Mouse (Mus musculus): ENCODE results near the gene Asphd1. TPM values are rescaled to one million over a fixed set of nuclear protein-coding genes. Genes with fewer than 3 reads are reported as not detected.

Asphd1 gene
- polyA plus RNA-seq (2014; fragmentation: Nextera tagmentation; extraction: Ambion mirVana) = 0.82 and 0.87 TPM in 2 replicates

DNA sequence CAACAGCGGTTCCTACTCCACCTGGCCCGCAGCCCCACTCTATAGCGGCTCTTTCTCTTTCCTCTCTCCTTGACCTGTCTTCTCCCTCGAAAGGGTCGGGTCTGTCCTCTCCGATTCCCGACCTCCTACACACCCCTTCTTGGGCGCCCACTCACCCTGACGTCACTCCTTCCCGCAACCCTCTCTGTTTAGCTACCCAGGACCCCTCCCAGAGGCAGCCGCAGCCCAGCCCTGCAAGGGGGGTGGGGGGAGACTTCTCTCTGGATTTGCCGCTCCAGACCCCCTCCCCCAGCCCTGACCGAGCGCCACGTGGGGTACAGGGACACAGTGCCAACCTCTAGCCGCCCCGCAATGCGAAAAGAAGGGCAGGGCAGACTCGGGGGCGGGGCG lies at the start of gene Asphd1:
Gene Asphd1, minus strand, starts transcription at position 180 of the 390 bp plus-strand sequence.
- ATAC-seq (ENCODE audit: insufficient read depth, low FRiP score, low TSS enrichment) (peak; percentile 60), DNase-seq (ENCODE audit: low spot score) (no peak)
- WGBS = 2% methylated on average over 21 of the region's 21 CpGs
- H3K9ac ChIP-seq (ENCODE audit: low read length) = peak within 1 kb of the TSS; percentile 56
- H3K4me2 ChIP-seq (ENCODE audit: low read depth) = peak within 1 kb of the TSS; percentile 85
- H3K27me3 ChIP-seq (ENCODE audit: control insufficient read depth, insufficient read depth, low read length) = peaks cover 15% of the 10 kb centered on the region; the same call in 1 of the 2 replicates
- H3K4me1 ChIP-seq (ENCODE audit: control insufficient read depth, insufficient read depth, low read length) = peaks cover 11% of the 10 kb centered on the region
- H3K4me3 ChIP-seq (ENCODE audit: low read depth, low read length) = peak within 1 kb of the TSS; percentile 45
- H3K27ac ChIP-seq (ENCODE audit: low read depth, low read length) = peak within 1 kb of the TSS; percentile 63
- H3K36me3 ChIP-seq (ENCODE audit: control insufficient read depth, insufficient read depth, low read length) = no peaks in the 10 kb centered on the region
- no peaks in the 10 kb centered on the region for H3K9me3 ChIP-seq (ENCODE audit: control insufficient read depth, low read length)

DNA sequence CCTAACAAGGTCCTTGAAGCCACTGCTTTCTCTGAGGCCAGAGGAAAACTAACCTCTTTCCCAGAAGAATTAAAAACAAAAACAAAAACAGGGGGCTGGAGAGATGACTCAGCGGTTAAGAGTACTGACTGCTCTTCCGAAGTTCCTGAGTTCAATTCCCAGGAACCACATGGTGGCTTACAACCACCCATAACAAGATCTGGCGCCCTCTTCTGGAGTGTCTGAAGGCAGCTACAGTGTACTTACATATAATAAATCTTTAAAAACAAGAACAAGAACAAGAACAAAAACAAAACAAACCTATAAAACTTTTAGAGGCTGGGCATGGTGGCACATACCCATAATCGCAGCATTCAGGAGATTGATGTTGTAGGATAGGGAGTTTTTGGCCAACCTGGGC lies 47.1 kb upstream of the Asphd1 start:
- 86% methylated on average over 4 of the region's 4 CpGs for WGBS
- DNase-seq (ENCODE audit: low spot score) = no peak
- H3K4me2 ChIP-seq (ENCODE audit: low read depth) = no peak overlapping the region

DNA sequence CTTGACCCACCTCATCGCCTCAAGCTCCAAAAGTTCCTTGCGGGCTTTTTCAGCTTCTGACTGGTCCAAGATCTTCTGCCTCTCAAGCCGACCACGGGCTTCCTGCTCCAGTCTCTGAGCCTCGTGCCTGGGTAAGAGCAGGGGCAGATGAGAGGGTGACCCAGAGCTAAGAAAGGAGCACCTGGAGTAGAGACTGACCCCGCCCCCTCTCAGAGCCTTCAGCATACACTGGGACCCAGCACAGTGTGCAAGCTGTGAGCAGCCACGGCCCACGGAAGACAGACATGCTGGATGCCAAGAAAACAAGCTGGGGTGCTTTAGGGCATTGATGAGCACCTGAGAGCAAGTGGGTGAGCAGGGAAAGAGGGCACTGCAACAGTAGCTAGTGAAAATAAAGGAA lies 39.4 kb upstream of the Asphd1 start:
- DNase-seq (ENCODE audit: low spot score) = no peak
- 69% methylated on average over 8 of the region's 8 CpGs for WGBS
- no peaks in the 10 kb centered on the region for H3K4me1 ChIP-seq (ENCODE audit: control insufficient read depth, insufficient read depth, low read length)
- no peak overlapping the region for H3K27ac ChIP-seq (ENCODE audit: low read depth, low read length)
- H3K4me2 ChIP-seq (ENCODE audit: low read depth) = no peak overlapping the region
- H3K9me3 ChIP-seq (ENCODE audit: control insufficient read depth, low read length) = no peaks in the 10 kb centered on the region
- H3K4me3 ChIP-seq (ENCODE audit: low read depth, low read length) = no peak overlapping the region
- no peak for ATAC-seq (ENCODE audit: insufficient read depth, low FRiP score, low TSS enrichment)
- H3K36me3 ChIP-seq (ENCODE audit: control insufficient read depth, insufficient read depth, low read length) = no peaks in the 10 kb centered on the region
- H3K9ac ChIP-seq (ENCODE audit: low read length) = no peak overlapping the region
- no peaks in the 10 kb centered on the region for H3K27me3 ChIP-seq (ENCODE audit: control insufficient read depth, insufficient read depth, low read length)

More for the DNA sequence above, 47.1 kb upstream of the Asphd1 start:
- Histone ChIP-seq H3K27me3 (ENCODE audit: control insufficient read depth, insufficient read depth, low read length) (no peaks in the 10 kb centered on the region), H3K9ac (ENCODE audit: low read length) (no peak overlapping the region), H3K4me3 (ENCODE audit: low read depth, low read length) (no peak overlapping the region), H3K4me1 (ENCODE audit: control insufficient read depth, insufficient read depth, low read length) (no peaks in the 10 kb centered on the region), H3K27ac (ENCODE audit: low read depth, low read length) (no peak overlapping the region), H3K9me3 (ENCODE audit: control insufficient read depth, low read length) (no peaks in the 10 kb centered on the region), H3K36me3 (ENCODE audit: control insufficient read depth, insufficient read depth, low read length) (no peaks in the 10 kb centered on the region)
- ATAC-seq (ENCODE audit: insufficient read depth, low FRiP score, low TSS enrichment) = no peak

- no peak overlapping the region for H3K4me2 ChIP-seq (ENCODE audit: low read depth)
- H3K9me3 ChIP-seq (ENCODE audit: control insufficient read depth, low read length) = no peaks in the 10 kb centered on the region
- H3K9ac ChIP-seq (ENCODE audit: low read length) = no peak overlapping the region
- no peak overlapping the region for H3K4me3 ChIP-seq (ENCODE audit: low read depth, low read length)
- DNase-seq (ENCODE audit: low spot score) = no peak
- H3K36me3 ChIP-seq (ENCODE audit: control insufficient read depth, insufficient read depth, low read length) = no peaks in the 10 kb centered on the region
- no peak overlapping the region for H3K27ac ChIP-seq (ENCODE audit: low read depth, low read length)
- no peak for ATAC-seq (ENCODE audit: insufficient read depth, low FRiP score, low TSS enrichment)
- 44% methylated on average over 9 of the region's 9 CpGs for WGBS
- H3K27me3 ChIP-seq (ENCODE audit: control insufficient read depth, insufficient read depth, low read length) = no peaks in the 10 kb centered on the region
- no peaks in the 10 kb centered on the region for H3K4me1 ChIP-seq (ENCODE audit: control insufficient read depth, insufficient read depth, low read length)
Measured at GRCm38 (mm10) chr7:126986319-126986718, 36.9 kb upstream of the Asphd1 start.

GRCm38 (mm10) chr7:126984667-126985444 lies 35.5 kb upstream of the Asphd1 start:
- Histone ChIP-seq H3K36me3 (ENCODE audit: control insufficient read depth, insufficient read depth, low read length) (0 out of 2 replicates have a peak, but pooled peaks cover under 1% of the 10 kb centered on the region), H3K4me2 (ENCODE audit: low read depth) (no peak overlapping the region), H3K4me3 (ENCODE audit: low read depth, low read length) (no peak overlapping the region), H3K9ac (ENCODE audit: low read length) (no peak overlapping the region), H3K27ac (ENCODE audit: low read depth, low read length) (no peak overlapping the region), H3K27me3 (ENCODE audit: control insufficient read depth, insufficient read depth, low read length) (no peaks in the 10 kb centered on the region), H3K9me3 (ENCODE audit: control insufficient read depth, low read length) (no peaks in the 10 kb centered on the region), H3K4me1 (ENCODE audit: control insufficient read depth, insufficient read depth, low read length) (no peaks in the 10 kb centered on the region)
- ATAC-seq (ENCODE audit: insufficient read depth, low FRiP score, low TSS enrichment) (no peak), DNase-seq (ENCODE audit: low spot score) (no peak)
- WGBS = 45% methylated on average over 10 of the region's 10 CpGs

- Histone ChIP-seq H3K4me2 (ENCODE audit: low read depth) (no peak overlapping the region), H3K9me3 (ENCODE audit: control insufficient read depth, low read length) (no peaks in the 10 kb centered on the region), H3K27ac (ENCODE audit: low read depth, low read length) (no peak overlapping the region), H3K36me3 (ENCODE audit: control insufficient read depth, insufficient read depth, low read length) (0 out of 2 replicates have a peak, but pooled peaks cover 6% of the 10 kb centered on the region), H3K27me3 (ENCODE audit: control insufficient read depth, insufficient read depth, low read length) (no peaks in the 10 kb centered on the region), H3K9ac (ENCODE audit: low read length) (no peak overlapping the region), H3K4me3 (ENCODE audit: low read depth, low read length) (no peak overlapping the region), H3K4me1 (ENCODE audit: control insufficient read depth, insufficient read depth, low read length) (no peaks in the 10 kb centered on the region)
- ATAC-seq (ENCODE audit: insufficient read depth, low FRiP score, low TSS enrichment) = no peak
- WGBS = 87% methylated on average over 7 of the region's 7 CpGs
- no peak for DNase-seq (ENCODE audit: low spot score)
Measured at GRCm38 (mm10) chr7:126983113-126983512, 33.7 kb upstream of the Asphd1 start.

- 94% methylated on average over 4 of the region's 4 CpGs for WGBS
- DNase-seq (ENCODE audit: low spot score) (no peak), ATAC-seq (ENCODE audit: insufficient read depth, low FRiP score, low TSS enrichment) (no peak)
- Histone ChIP-seq H3K9ac (ENCODE audit: low read length) (no peak overlapping the region), H3K4me1 (ENCODE audit: control insufficient read depth, insufficient read depth, low read length) (peaks cover 3% of the 10 kb centered on the region; the same call in 1 of the 2 replicates), H3K9me3 (ENCODE audit: control insufficient read depth, low read length) (no peaks in the 10 kb centered on the region), H3K27me3 (ENCODE audit: control insufficient read depth, insufficient read depth, low read length) (no peaks in the 10 kb centered on the region), H3K4me2 (ENCODE audit: low read depth) (no peak overlapping the region), H3K36me3 (ENCODE audit: control insufficient read depth, insufficient read depth, low read length) (0 out of 2 replicates have a peak, but pooled peaks cover 6% of the 10 kb centered on the region), H3K4me3 (ENCODE audit: low read depth, low read length) (no peak overlapping the region), H3K27ac (ENCODE audit: low read depth, low read length) (no peak overlapping the region)
Measured at GRCm38 (mm10) chr7:126982054-126982453, 32.7 kb upstream of the Asphd1 start.

DNA sequence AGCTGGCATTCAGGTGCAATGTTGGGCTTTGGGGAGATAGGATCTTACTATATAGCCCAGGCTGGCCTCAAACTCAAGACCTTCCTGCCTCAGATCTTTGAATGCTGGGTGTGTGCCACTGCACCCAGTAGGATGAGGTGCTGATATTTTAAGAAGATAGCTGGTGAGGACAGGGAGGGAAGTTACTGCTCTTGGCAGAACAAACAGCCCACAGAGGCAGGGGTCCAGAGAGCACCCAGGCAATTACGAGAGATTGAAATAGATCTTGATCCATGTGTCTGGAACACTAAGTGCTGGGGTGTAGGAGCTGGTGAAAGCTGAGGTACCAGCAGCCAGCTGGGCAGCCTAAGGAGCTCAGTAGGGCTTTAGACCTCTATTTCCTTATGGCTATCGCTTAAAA lies 32.2 kb upstream of the Asphd1 start:
- Histone ChIP-seq H3K4me2 (ENCODE audit: low read depth) (no peak overlapping the region), H3K36me3 (ENCODE audit: control insufficient read depth, insufficient read depth, low read length) (0 out of 2 replicates have a peak, but pooled peaks cover 6% of the 10 kb centered on the region), H3K27me3 (ENCODE audit: control insufficient read depth, insufficient read depth, low read length) (no peaks in the 10 kb centered on the region), H3K4me3 (ENCODE audit: low read depth, low read length) (no peak overlapping the region), H3K9me3 (ENCODE audit: control insufficient read depth, low read length) (no peaks in the 10 kb centered on the region), H3K27ac (ENCODE audit: low read depth, low read length) (no peak overlapping the region), H3K4me1 (ENCODE audit: control insufficient read depth, insufficient read depth, low read length) (peaks cover 6% of the 10 kb centered on the region; the same call in 1 of the 2 replicates), H3K9ac (ENCODE audit: low read length) (no peak overlapping the region)
- no peak for DNase-seq (ENCODE audit: low spot score)
- ATAC-seq (ENCODE audit: insufficient read depth, low FRiP score, low TSS enrichment) = no peak
- WGBS = 91% methylated on average over 2 of the region's 2 CpGs

DNA sequence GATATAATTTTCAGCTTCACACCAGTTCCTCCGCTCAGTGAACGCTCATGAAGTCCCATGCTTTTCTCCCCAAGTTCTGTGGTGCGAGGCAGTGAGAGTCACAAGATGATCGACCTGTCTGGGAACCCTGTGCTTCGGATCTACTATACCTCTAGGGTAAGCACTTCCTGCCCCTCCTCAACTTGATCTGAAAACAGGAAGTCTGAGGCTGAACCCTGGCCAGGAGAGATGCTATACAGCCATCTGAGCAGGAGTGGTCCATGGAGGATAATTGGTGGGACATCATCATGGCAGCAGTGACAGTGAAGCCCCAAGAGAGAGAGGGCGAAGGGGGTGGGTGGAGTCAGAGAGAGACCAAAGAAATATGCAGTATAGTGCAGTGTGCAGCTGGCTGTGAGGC lies 29.5 kb upstream of the Asphd1 start:
- WGBS = 91% methylated on average over 6 of the region's 6 CpGs
- peaks cover 6% of the 10 kb centered on the region; the same call in 1 of the 2 replicates for H3K4me1 ChIP-seq (ENCODE audit: control insufficient read depth, insufficient read depth, low read length)

More for the DNA sequence above, 29.5 kb upstream of the Asphd1 start:
- H3K9me3 ChIP-seq (ENCODE audit: control insufficient read depth, low read length) = no peaks in the 10 kb centered on the region
- H3K4me2 ChIP-seq (ENCODE audit: low read depth) = no peak overlapping the region
- ATAC-seq (ENCODE audit: insufficient read depth, low FRiP score, low TSS enrichment) (no peak), DNase-seq (ENCODE audit: low spot score) (no peak)
- no peaks in the 10 kb centered on the region for H3K27me3 ChIP-seq (ENCODE audit: control insufficient read depth, insufficient read depth, low read length)
- H3K9ac ChIP-seq (ENCODE audit: low read length) = no peak overlapping the region
- H3K36me3 ChIP-seq (ENCODE audit: control insufficient read depth, insufficient read depth, low read length) = 0 out of 2 replicates have a peak, but pooled peaks cover 6% of the 10 kb centered on the region
- H3K4me3 ChIP-seq (ENCODE audit: low read depth, low read length) = no peak overlapping the region
- H3K27ac ChIP-seq (ENCODE audit: low read depth, low read length) = no peak overlapping the region

Data from neural tube, embryonic 11.5 days (tissue).